Mouse (Mus musculus) lung, postnatal 14 days (tissue): ENCODE measurements around the gene Fxyd3.

Experiments used
- DNase-seq: peaks from one replicate; pipeline ENCODE4 v3.0.0; 2021

The Fxyd3 gene

DNA sequence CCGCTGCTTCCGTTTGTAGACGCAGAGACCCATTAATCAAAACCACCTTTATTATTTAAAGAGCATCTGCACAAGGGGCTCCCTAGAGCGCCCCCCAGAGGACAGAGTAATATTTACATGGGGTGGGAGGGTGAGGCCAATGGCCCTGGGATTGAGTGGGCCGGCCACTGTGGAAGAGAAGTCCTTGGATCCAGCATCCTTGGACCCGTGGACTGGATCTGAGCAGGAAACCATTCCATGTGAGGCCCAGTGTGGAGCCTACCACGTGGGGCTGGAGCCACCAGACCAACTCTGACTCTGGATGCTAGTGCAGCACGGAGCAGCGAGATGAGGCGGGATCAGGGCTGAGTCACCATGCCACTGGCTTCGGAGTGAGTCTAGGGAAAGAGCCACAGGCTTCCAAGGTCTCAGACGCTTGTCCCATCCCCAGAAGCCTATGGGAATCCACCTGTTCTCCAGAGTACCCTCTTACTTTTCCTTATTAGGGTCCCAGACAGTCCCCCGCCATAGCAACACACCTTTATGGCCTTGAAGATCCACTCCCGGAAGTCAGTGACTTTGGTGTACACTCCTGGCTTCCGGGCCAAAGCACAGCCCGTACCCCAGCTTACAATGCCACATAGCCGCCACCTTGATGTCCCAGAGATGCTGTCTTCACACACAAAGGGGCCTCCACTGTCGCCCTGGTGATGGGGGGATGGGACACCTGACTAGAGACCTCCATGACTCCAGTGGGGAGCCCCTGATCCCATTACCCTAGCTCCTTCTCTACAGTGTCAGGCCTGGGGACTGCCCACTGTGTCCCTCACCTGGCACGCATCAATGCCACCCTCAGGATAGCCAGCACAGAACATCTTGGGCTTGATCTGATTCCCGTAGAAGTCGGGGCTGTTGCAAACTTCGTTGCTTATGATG lies 22.4 kb upstream of the Fxyd3 start:
- DNase-seq: no peak

DNA sequence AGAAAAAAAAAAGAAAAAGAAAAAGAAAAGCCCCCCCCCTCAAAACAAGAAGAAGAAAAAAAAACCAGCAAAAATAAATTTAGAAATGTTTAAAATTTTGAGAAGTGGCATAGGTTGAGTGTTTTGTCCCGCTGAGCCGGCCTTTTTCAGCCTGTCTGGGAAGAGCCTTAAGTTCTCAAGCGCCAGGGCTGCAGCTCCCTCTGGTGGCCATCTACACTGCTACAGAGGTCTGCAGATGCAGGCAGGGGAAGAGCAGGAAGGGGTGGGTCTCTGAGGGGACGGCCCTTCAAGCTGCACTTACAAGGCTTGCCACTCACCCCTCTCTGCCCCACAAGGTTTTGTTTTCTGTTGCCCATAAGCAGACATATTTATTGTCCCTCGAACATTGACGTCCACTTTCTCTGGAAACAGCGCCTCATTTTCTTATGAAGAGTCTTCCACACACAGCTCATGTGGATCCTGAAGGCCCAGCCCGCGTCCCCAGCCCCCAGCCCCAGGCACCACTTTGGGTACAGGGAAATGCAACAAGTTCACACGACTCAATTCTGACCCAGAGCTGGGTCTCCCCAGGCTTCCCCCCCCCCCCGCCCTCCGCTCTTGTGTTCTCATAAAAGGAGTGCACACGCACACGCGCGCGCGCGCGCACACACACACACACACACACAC lies 21.2 kb upstream of the Fxyd3 start:
- peak; percentile 96 for DNase-seq

DNA sequence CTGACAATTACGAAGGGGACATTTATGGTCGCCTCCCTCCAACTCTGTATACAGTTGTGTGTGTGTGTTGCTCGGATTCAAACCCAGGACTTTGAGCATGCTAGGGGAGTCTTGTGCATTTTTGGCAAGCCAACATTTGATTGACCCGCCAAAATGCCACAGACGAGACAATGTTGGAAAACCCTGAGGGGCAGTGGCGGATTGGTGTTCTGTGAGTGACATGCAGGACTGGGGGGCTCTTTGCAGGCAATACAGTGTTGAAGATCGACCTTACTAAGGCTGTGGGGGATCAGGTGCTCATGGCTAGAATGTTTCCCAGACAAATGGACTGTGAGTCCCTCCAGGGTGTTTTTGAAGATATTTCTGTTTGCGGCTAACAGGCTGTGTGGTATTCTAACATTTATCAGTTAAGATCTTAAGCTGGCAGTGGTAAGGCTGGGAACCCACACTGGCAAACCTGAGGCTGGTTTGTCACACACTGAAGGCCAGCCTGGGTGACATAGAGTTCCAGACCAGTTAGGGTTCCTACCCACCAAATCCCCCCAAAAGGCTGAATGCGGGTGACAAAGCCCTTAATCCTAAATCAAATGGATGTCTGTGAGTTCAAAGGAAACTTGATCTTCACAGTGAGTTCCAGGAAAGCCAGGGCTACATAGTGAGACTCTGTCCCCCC lies 20.5 kb upstream of the Fxyd3 start:
- DNase-seq: no peak

DNA sequence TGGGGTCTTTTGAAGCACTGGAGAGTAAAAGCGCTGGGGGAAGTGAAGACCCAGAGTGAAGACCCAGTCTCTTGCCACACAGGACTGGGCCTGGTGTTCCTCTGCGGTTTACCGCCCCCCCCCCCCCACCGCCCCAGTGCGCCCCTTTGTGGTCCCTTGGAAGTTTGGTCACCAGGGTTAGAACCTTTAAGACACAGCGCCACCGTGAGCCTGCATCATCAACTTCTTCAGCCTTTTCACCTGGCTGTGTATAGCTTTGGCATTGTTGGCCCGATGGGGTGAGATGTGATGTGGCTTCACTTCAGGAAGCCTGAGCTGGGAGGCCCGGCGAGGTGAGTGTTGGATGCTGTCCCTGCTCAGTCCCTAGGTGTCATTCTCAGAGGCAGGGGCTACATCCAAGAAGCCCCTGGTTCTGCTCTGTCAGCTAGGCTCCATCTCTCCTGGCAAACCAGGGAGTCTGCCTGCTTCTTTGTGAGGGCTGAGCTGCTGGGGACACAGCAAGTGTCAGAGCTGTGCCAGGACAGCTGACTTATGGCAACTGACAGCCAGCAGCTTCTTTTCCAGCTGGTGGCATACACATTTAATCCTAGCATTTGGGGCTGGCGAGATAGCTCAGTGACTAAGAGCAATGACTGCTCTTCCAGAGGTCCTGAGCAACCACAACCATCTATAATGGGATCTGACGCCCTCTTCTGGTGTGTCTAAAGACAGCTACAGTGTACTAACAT lies 18.4 kb upstream of the Fxyd3 start:
- no peak for DNase-seq

DNA sequence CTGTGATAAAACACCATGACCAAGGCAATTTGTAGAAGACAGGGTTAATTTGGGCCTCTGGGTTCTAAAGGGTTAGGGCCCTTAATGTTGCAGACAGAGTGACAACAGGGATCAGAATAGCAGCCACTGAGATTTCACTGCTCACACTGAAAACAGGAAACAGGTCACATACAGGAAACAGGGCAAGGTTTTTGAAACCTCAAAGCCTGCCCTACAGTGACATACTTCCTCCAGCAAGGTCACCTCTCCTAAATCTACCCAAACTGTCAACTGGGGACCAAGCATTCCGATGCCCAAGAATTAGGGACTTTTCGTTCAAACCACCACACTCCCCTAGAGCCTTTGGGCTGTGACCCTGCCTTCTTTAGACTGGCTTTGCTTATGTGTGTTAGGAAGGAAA lies 13.2 kb upstream of the Fxyd3 start:
- no peak for DNase-seq

DNA sequence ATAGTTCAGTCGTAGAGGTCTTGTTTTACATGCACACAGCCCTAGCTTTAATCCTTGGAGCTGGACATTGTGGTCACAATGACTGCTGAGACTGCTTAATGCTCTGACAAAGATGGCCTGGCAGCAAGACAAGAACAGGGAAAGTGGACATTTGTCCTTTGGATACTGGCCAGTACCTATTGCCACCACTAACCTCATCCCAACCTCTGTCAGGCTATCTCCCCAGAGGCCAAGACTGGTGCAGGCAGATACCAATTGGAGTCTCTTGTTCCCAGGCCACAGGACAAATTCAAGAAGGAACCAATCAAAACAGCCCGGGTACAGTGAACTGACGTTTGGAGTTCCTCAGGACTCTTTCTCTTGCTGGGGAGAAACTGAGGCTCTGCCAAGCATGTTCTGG lies 11.7 kb upstream of the Fxyd3 start:
- no peak for DNase-seq

DNA sequence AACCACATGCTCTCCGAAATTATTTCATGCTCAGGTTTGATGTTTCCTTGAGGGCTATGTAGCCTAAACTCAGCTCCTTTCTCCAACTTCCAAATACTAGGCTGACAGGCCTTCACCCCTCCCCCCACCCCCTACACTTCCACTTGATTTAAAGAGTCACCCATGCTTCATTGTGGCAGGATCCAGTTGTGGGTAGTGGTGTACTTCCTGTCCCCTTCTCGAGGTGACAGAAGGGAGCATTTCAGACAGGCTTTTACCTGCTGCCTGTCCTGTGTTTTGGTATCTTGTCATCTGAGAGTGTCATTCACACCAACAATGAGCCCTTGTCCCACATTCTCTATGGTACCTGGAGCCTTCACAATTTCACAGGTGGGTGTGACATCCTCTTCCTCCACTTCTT lies 10.8 kb upstream of the Fxyd3 start:
- no peak for DNase-seq

DNA sequence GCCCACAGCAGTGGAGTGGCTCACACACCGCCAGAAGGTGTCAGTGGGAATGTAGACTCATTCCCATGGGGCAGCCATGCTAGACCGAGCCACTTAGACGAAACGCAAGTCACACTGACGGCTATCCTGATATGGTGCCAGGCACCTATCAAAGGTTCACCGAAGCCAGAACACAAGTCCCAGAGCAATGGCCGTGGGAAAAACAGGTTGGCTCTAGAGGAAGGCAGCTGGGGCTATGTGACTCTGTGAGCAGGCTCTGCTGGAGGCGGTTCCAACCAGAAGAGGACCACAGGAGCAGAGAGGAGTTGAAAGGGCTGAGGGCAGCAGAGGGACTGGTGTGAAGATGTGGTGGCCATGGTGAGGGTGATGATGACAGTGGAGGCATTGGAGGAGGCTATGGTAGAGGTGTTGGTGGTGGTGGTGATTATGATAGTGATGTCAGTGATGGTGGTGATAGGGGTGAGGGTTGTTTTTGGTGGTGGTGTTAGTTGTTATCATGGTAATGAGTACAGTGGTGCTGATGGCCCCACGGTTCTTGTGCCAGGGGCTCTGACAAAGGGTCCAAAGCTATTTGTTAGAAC lies 9.8 kb upstream of the Fxyd3 start:
- DNase-seq: no peak

DNA sequence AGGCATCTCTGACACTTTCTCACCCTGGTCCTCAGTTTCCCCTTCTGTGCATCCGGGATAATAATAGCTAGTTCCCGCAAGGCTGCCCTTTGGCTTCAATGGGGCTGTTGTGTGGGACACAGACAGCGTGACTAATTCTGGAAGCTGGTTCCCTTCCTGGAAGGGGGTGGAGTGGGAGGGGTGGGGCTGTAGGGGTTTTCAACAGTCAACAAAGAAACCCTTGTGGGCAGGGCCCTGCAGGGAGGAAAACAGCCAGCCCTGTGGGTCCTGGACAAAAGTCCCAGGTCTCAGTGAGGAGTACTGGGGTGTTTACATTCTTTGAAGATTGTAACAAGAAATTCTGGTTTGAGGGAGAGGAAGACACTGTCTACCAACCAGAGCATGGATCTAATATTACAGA lies 8.7 kb upstream of the Fxyd3 start:
- peak; percentile 43 for DNase-seq

DNA sequence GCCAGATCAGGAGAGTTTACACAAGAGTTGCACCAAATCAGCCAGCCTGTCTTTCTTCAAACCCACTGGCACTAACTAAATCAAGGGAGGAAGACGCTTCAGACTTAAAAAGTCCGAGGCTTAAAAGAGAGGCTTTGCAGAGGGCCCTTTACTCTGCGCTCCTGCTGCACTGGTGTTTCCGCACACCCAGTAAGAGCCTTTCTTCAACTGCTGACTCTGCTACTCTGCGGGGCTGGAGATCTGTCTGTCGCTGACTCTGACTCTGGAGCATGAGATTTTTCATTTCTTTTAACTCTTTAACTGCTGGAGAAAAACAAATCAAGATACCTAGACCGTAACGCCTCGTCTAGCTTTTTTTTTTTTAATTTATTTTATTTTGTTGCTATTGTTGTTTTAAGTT lies 7.6 kb upstream of the Fxyd3 start:
- no peak for DNase-seq

DNA sequence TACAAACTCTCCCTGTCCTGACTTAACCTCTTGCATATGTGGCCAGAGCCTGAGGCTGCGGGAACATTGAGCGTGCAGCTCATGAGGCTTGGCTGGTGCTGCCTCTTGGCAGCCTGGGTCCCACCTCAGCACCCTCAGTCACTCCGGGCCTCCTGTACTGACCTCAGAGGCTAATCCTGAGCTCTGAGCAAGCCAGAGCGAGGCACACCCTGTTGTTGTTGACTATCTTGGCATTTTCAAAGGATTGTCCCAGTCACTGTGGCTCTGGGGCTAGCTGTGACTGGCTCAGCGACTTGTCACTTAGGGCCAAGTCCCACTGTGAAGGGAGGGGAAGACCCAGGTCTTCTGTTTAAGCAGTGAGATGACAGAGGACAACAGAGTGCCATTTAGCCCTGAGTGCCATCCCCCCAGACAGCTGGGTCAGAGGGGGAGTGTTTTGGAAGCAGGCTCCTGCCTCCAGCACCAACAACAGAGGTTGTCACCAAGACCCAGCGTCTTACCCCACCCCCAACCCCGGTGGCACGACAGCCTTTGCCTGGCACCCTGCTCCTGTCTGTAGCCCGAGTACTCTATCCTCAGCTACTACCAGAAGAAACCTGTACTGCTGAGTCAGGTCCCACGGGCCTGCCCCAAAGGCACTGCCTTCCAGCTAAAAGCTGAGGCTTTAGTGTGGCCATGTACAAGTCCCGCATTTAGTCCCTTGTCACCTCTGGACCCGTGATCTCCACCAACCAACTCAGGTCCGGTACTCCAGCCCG lies 6.5 kb upstream of the Fxyd3 start:
- DNase-seq: peak; percentile 49

DNA sequence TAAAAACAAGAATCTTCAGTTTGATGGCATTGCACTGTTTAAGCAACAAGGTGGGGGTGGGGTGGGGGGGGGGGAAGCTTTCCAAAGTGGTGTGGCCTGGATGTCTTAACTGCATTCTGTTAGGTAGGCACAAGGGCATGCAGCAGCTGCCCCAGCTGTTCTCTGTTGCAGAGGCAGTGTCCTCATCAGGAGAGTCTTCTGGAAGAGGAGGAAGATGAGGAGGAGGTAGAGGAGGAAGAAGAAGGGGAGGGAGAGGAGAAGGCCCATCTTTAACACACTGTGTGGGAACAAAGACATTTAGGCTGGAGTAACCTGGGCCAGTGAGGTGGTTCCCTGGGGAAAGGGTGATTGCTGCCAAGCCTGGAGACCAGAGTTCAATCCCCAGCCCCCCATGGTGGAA lies 5.6 kb upstream of the Fxyd3 start:
- no peak for DNase-seq

DNA sequence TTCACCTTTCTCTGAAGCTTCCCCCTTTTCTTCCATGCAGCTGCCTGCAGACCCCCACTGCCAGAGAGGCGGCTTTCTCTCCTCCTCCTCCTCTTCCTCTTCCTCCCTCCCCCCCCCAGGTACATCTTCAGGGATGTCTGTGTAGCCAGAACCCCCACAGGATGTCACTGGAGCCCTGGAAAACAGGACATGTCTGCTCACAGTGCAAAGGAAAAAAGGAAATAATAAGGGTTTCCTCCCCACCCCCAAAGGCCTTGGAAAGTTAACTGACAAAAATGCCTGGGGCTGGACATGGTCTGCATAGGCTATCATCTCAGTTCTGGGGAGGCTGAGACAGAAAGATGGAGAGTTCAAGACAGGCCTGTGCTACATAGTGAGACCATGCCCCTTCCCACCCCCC lies 4.6 kb upstream of the Fxyd3 start:
- DNase-seq: no peak

DNA sequence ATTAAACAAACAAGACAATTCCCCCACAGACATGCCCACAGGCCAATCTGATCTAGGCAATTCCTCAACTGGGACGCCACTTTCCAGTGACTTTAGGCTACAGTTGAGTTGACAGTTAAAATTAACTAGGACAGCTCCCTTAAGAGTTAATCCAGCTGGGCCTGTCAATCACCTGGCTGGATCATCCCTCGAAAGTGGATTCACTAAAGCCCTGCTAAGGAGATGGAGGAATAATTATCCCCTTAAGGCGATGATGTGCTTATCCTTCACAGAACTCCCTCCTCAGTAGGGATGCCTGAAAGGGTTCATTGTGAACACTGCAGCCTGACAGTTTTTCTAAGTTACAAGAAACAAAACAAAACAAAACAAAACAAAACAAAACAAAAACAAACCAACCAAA lies 4.1 kb upstream of the Fxyd3 start:
- no peak for DNase-seq

DNA sequence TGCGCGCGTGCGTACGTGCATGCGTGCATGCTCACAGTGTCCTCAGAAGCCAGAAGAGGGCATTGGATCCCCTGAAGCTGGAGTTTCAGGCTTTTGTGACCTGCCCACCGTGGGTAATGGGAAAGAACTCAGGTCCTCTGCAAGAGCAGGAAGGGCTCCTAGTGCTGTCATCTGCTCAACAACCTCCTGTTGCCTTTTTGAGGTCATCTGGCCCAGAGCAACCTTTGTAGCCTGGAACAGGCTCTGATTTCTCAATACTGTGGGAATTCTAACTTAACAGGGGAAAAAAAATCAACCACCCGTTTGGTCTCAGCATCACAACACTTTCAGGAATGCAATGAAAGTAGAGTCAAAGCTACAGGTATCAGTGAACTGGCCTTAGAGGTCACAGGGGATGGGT lies 3.2 kb upstream of the Fxyd3 start:
- no peak for DNase-seq

DNA sequence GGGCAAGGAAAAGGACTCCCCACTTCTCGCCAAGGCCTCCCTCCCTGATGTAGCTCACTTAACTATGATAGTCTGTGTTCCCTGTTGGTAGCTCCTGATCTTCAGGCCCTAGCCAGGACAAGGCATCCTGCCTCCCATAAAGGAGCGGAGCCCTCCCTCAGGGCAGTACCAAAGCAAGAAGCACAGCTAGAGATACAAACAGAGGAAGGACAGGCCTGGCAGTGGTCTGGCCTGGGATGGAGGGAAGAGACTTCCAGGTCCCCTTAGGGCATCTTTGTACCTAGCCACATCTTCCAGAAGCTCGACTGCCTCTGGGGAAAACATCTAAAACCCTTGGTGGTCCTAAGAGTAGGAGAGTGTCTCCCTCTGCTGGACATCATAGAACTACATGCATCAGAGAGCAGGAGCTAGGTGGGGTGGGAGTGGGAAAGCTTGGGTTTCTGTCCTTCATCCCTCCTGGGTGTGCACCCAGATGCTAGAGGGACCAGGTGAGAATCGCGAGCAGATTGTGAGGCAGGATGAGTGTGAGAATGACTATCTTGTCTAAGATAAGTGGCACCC lies 1.5 kb upstream of the Fxyd3 start:
- peak; percentile 60 for DNase-seq

DNA sequence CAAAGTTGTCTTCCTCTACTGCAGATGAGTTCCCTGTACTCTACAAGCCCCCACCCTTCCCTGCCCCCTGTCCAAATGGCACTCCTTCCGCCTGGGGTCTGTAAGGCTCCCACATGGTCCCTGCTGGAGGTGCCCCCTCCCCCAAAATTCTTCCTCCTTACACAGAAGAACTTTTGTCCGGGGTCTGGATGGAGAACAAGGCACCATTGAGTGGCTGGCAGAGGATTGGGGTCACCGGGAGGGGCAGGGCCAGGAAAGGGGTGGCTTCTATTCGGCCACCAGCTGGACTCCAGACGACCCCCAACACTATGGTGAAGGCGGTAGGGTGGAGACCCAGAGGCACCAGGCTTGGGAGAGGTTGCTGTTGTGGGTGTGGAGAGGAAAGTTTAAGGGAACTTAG lies 966 bp upstream of the Fxyd3 start:
- no peak for DNase-seq

DNA sequence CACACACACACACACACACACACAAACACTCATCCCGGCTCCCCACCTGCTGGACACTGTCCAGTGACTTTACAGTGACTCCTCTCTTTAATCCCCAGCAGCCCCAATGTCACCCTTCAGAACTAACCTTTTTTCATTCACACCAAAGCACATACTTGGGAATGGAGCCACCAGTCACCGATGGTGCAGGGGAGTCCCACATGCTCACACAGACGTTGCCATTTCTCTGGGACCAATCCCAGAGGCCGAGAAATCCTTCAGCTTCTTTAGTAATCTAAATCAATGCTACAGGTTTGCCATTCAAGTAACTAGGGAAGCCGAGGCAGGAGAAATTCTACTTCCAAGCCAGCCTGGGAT lies 1.8 kb downstream of the Fxyd3 start:
- no peak for DNase-seq

DNA sequence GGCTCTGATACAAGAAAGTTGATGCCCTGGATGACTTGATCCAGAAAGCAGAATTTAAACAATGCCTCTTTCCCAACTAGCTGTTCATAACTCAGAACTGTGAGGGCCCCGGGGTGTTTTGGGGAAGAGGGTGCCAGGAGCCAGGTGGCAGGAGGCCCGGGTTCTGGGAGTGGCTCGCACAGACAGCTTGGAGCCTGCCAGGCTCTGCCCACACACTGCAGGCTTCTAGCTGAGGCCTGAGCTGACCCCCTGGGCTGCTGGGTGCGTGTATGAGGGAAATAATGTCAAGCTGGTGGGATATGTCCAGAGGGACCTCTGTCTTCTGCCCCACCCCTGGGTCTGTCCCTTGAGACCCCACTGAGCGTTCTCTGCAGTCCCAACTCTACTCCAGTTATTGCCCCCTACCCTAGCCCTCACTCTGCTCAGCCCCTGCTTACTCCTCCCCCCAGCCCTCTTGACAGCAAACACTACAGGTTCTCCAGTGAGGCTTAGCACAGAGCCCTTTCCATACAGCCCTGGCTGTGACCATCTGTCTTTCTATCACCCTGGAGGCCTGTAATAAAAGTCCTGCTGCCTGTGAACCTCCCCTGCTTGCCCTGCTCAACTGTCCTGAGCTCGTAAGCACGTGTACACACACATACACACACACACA lies 2.3 kb downstream of the Fxyd3 start:
- DNase-seq: no peak

DNA sequence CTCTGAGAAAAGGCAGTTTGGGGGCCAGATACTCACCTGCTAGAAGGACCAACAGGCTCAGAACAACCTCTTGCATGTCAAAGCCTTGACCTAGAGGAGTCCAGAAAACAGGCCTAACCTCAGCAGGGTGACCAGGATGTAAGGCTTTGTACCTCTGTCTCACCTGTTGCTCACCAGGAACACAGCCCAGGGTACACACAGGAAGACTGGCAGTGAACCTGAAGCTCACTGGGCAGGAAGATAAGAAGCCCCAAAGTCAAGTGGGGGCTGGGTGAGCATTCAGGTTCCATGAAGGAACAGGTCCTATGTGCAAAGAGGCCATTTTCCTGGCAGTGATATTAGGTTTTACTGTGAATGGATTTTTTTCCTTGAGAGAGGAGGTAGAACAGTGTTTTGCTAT lies 3.0 kb downstream of the Fxyd3 start:
- no peak for DNase-seq

DNA sequence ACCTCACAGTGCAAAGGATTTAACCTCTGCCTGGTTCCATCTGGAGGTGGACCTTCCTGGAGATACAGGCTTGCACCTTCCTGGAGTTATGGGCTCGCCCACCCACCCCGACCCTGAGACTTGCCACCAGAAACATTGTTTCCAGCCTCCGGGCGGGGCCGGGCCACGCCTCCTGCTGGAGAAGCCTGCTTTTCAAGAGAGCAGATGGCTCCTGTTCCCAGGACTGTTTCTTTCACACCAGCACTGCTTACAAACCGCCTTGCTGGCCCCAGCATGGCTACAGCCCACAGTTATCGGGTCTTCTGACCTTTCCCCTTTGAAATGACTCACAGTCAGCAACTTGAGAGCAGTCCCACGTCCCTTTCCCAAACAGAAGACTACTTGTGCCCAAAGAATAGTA lies 4.2 kb downstream of the Fxyd3 start:
- DNase-seq: no peak
